Mouse (Mus musculus): ENCODE measurements around the gene Tmem170.
"Not testable (repeated sequence)": the region's sequence is repeated elsewhere in the genome, so short reads cannot be mapped to it uniquely, and the experiment has no call there.

Tmem170 gene

GRCm38 (mm10) chr8:111875758-111876157 is 792 bp downstream of the Tmem170 start:
- no peak for DNase-seq (ENCODE audit: extremely low spot score)

GRCm38 (mm10) chr8:111871278-111871677 is 5.3 kb downstream of the Tmem170 start:
- no peak for DNase-seq (ENCODE audit: extremely low spot score)

- DNase-seq (ENCODE audit: extremely low spot score), result no peak
Observed at GRCm38 (mm10) chr8:111870379-111870778, 6.2 kb downstream of the Tmem170 start.

GRCm38 (mm10) chr8:111868664-111869063 is 7.9 kb downstream of the Tmem170 start:
- DNase-seq (ENCODE audit: extremely low spot score), result no peak

GRCm38 (mm10) chr8:111865857-111866256 is 10.7 kb downstream of the Tmem170 start:
- DNase-seq (ENCODE audit: extremely low spot score), result no peak

- no peak for DNase-seq (ENCODE audit: extremely low spot score)
Observed at GRCm38 (mm10) chr8:111865130-111865852, 11.3 kb downstream of the Tmem170 start.

GRCm38 (mm10) chr8:111864648-111865047 is 11.9 kb downstream of the Tmem170 start:
- no peak for DNase-seq (ENCODE audit: extremely low spot score)

- DNase-seq (ENCODE audit: extremely low spot score), result no peak
Observed at GRCm38 (mm10) chr8:111863280-111863679, 13.3 kb downstream of the Tmem170 start.

GRCm38 (mm10) chr8:111855977-111856376 is 20.6 kb downstream of the Tmem170 start:
- no peak for DNase-seq (ENCODE audit: extremely low spot score)

GRCm38 (mm10) chr8:111853861-111854501 is 22.6 kb downstream of the Tmem170 start, which contains the start of gene Cfdp1:
Cfdp1 (minus strand) TSS chr8:111854291.
- peak; percentile 92 for DNase-seq (ENCODE audit: extremely low spot score)

GRCm38 (mm10) chr8:111853219-111853618 is 23.3 kb downstream of the Tmem170 start:
- DNase-seq (ENCODE audit: extremely low spot score), result not testable (repeated sequence)

GRCm38 (mm10) chr8:111846746-111847145 is 29.8 kb downstream of the Tmem170 start:
- DNase-seq (ENCODE audit: extremely low spot score), result no peak

- DNase-seq (ENCODE audit: extremely low spot score), result no peak
Observed at GRCm38 (mm10) chr8:111835540-111835939, 41.0 kb downstream of the Tmem170 start.

- DNase-seq (ENCODE audit: extremely low spot score), result no peak
Observed at GRCm38 (mm10) chr8:111834011-111834410, 42.5 kb downstream of the Tmem170 start.

GRCm38 (mm10) chr8:111832983-111833382 is 43.6 kb downstream of the Tmem170 start:
- no peak for DNase-seq (ENCODE audit: extremely low spot score)

GRCm38 (mm10) chr8:111831996-111832395 is 44.6 kb downstream of the Tmem170 start:
- DNase-seq (ENCODE audit: extremely low spot score), result no peak

GRCm38 (mm10) chr8:111828595-111828994 is 48.0 kb downstream of the Tmem170 start:
- DNase-seq (ENCODE audit: extremely low spot score), result no peak

- DNase-seq (ENCODE audit: extremely low spot score), result no peak
Observed at GRCm38 (mm10) chr8:111825219-111825618, 51.3 kb downstream of the Tmem170 start.

GRCm38 (mm10) chr8:111824334-111824733 is 52.2 kb downstream of the Tmem170 start:
- no peak for DNase-seq (ENCODE audit: extremely low spot score)

GRCm38 (mm10) chr8:111821199-111821598 is 55.4 kb downstream of the Tmem170 start:
- no peak for DNase-seq (ENCODE audit: extremely low spot score)

GRCm38 (mm10) chr8:111820691-111821090 is 55.9 kb downstream of the Tmem170 start:
- DNase-seq (ENCODE audit: extremely low spot score), result no peak

- DNase-seq (ENCODE audit: extremely low spot score), result no peak
Observed at GRCm38 (mm10) chr8:111820018-111820417, 56.5 kb downstream of the Tmem170 start.

- DNase-seq (ENCODE audit: extremely low spot score), result no peak
Observed at GRCm38 (mm10) chr8:111818556-111818955, 58.0 kb downstream of the Tmem170 start.

All from embryo, embryonic 9.5 days (tissue).